Mouse (Mus musculus): ENCODE measurements around the gene Dnah1.

Gene Dnah1

GRCm38 (mm10) chr14:31323849-31324792 is at the start of gene Dnah1:
Gene Dnah1 (minus strand): TSS chr14:31323896.
- peak; percentile 44 for DNase-seq (ENCODE audit: extremely low spot score)

- DNase-seq (ENCODE audit: extremely low spot score): no peak
These were observed 45.7 kb upstream of the Dnah1 start for GRCm38 (mm10) chr14:31369377-31369776.

DNA sequence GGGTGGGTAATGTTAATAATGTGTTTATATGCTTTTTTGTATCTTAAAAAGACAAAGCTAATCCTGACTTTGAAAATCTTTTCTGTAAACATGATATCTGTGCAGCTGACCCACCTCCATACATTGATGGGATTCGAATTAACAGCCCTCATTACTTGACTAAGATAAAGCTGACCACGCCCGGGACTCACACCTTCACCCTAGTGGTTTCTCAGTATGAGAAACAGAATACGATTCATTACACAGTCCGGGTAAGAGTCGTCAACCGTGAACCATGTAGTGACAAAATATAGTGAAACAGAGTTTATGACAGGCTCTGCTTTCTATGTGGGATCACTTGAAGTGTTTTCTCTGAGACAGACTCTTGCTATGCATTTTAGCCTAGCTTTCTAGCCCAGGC is 44.3 kb upstream of the Dnah1 start:
- no peak for DNase-seq (ENCODE audit: extremely low spot score)

- peak; percentile 35 for DNase-seq (ENCODE audit: extremely low spot score)
These were observed 41.7 kb upstream of the Dnah1 start for GRCm38 (mm10) chr14:31365350-31365749.

DNA sequence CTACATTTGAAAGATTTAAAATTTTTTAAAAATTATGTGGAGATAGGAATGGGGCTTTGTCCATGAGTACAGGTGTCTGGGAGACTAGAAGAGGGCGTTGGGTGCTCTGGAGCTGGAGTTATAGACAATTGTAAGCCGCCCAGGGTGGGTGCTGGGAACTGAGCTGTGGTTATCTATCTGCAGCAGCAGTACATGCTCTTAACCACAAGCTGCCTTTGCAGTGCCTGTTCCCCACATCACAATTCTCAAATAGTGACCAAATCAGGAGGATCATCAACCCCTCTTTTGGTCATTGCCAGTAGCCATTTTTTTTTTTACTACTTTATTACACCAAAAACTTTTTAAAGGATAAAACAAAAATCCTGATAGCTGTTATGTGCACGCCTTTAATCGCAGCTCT is 40.9 kb upstream of the Dnah1 start:
- no peak for DNase-seq (ENCODE audit: extremely low spot score)

- no peak for DNase-seq (ENCODE audit: extremely low spot score)
These were observed 38.5 kb upstream of the Dnah1 start for GRCm38 (mm10) chr14:31362236-31362635.

DNA sequence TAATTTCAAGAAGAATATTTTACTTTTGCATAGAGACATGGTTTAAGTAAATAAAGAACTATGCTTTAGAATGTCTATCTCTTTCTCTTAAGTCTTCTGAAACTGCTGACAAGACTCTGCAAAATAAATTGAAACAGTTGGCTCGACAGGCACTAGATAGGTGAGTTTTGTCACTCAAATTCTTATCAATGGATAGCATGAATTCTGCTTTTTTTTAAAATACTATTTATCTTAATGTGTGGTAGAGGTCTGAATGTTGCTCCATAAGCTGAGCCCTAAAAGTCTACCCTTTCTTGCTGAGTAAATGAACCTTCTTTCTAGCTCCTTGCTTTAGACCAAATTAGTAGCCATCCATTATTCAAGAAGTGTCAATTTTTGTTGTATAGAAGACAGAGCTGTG is 21.7 kb upstream of the Dnah1 start:
- DNase-seq (ENCODE audit: extremely low spot score): no peak

DNA sequence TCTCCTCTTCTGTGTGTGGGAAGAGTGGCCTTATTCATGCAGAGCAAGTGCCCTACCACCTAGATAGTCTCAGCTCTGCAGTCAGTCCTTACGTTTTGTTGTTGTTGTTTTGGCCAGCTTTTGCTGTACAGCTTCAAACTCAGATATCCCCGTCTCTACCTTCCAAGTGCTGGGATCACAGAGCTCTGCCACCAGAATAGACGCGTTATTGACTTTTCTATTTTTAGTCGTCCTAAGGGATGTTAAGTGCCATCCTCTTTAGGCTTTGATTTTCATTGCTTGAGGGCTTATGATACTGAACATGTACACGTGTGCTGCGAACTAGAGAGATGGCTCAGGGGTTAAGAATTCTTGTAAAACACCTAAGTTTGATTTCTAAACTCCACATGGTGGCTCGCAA is 19.5 kb upstream of the Dnah1 start:
- DNase-seq (ENCODE audit: extremely low spot score): no peak

GRCm38 (mm10) chr14:31337947-31338346 is 14.3 kb upstream of the Dnah1 start:
- DNase-seq (ENCODE audit: extremely low spot score): no peak

DNA sequence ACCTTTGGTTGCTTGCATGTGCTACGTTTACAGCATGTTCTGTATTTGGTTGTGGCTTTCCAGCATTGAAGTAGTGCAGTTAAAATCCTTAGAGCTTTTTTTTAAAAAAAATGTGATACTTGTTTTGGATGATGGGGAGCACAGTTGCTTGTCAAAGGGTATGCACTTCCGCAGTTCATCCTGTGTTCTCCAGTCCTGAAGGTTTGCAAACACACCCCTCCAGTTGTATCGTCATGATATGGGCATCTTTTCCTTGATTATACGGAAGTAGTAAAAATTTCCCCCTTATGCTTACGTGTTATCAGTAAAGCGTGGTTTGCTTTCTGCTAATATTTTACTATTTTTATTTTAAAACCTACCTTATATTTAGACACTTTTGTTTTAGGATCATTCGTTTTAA is 13.7 kb upstream of the Dnah1 start:
- DNase-seq (ENCODE audit: extremely low spot score): no peak

GRCm38 (mm10) chr14:31336369-31337155 is 12.9 kb upstream of the Dnah1 start, which contains the start of gene Capn7:
Gene Capn7 (plus strand): TSS chr14:31336638.
- peak; percentile 99 for DNase-seq (ENCODE audit: extremely low spot score)

DNA sequence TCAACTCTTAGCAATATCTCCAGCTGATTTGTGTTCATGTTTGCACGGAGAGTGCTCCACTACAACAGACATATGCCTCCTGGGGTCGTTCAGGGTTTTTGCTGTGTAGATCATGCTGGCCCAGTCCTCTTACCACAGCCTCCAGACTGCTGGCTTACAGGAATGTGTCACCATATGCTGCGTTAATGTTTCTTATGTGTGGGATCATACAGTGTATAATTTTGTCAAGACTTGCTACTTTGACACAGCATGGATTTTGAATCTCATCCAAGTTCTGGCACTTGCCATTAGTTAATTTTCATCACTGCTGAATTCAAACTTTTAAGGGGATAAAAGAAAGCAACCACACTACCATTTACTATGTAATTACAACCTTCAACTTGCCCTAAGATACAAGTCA is 12.1 kb upstream of the Dnah1 start:
- no peak for DNase-seq (ENCODE audit: extremely low spot score)

DNA sequence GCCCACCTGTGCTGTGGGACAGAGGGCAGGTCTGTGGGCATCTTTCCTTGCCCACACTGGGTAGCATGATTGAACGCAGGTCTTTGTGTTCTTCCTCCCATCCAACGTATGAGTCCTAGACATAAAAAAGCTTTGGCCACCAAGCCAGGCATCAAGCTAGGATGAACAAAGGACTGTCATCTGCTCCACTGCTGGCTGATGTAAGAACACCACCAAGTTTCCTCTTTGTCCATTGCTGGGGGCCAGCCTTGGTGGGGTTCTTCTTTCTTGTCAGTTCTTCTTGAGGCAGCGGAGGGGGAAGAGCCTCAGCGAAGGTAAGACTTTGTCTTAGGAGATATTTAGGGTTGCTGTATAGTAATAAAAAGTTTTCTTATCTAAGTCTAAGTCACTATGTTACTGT is 7.3 kb upstream of the Dnah1 start:
- no peak for DNase-seq (ENCODE audit: extremely low spot score)

DNA sequence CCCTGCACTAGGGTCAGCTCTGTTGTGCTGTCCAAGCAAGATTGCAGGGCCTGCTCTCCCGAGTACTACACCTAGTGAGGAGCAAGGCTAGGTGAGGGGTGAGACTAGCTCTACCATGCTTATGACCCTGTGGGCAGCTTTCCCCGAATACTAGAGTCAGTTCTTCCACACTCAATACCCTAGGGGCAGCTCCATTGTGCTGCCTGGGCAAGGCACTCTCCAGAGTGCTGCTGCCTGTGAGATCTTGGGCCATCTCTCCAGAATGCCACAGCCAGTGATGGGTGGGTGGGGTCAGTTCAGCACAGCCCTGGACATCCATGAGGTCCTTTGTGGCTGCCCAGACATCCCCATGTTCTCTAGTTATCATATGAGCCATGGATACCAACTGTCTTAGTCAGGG is 6.0 kb upstream of the Dnah1 start:
- DNase-seq (ENCODE audit: extremely low spot score): no peak

GRCm38 (mm10) chr14:31327681-31328080 is 4.0 kb upstream of the Dnah1 start:
- DNase-seq (ENCODE audit: extremely low spot score): no peak

GRCm38 (mm10) chr14:31327196-31327595 is 3.5 kb upstream of the Dnah1 start:
- no peak for DNase-seq (ENCODE audit: extremely low spot score)

- DNase-seq (ENCODE audit: extremely low spot score): no peak
These were observed 3.1 kb upstream of the Dnah1 start for GRCm38 (mm10) chr14:31326770-31327169.

DNA sequence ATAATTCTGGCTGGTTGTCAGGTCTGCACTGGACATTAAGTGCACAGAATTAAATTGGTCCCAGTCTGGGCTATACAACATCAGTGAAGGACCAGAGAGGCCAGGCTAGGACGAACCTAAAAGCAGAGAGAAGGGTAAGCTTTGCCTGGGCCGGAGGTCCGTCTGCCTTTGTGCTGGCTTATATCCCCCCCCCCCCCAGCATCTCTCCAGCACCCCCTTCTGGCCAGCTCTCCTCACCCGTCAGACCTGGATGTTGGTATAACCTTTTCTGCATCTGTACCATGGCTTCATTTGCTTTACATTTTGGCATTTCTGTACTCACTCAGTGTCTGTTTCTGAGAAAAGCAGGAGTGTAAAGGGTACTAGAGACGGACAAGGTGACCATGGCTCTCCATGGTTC is 1.9 kb upstream of the Dnah1 start:
- no peak for DNase-seq (ENCODE audit: extremely low spot score)

GRCm38 (mm10) chr14:31324851-31325250 is 1.2 kb upstream of the Dnah1 start:
- peak; percentile 10 for DNase-seq (ENCODE audit: extremely low spot score)

DNA sequence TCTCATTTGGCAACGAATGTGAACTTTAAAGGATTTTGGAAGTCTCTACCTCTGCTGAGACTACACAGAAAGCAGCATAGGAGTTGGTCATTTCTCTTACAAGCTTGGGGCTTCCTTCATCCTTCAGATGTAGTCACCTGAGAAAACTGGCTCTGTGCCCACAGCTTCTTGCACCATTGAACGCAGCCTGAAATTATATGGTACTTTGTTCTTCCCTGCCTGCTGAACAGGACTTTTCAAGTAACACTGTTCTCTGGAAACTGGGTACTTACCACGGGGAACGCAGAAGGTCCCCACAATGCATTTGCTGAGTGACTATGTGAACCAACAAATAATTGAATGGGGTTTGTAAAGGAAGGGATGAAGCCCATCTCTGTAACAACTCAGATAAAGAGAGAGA is 507 bp downstream of the Dnah1 start:
- DNase-seq (ENCODE audit: extremely low spot score): no peak

GRCm38 (mm10) chr14:31322191-31322590 is 1.5 kb downstream of the Dnah1 start:
- no peak for DNase-seq (ENCODE audit: extremely low spot score)

GRCm38 (mm10) chr14:31321181-31321580 is 2.5 kb downstream of the Dnah1 start:
- no peak for DNase-seq (ENCODE audit: extremely low spot score)

GRCm38 (mm10) chr14:31319546-31319945 is 4.2 kb downstream of the Dnah1 start:
- no peak for DNase-seq (ENCODE audit: extremely low spot score)
